Mouse (Mus musculus) left cerebral cortex, adult 18-20 months (tissue): ENCODE measurements around the gene Rcsd1. TPM values are rescaled to one million over a fixed set of nuclear protein-coding genes. Genes with fewer than 3 reads are reported as not detected.

Source experiments
- DNase-seq, 2 experiments: peaks; one replicate each; pipeline ENCODE4 v3.0.0; 2021 to 2022; ENCODE audit warnings: low spot score in 2 of 2, mixed read lengths in 1 of 2
- long read RNA-seq, 2 experiments: library from polyadenylated mRNA; stranded (forward); transcript quantifications; one replicate each; pipeline ENCODE4 v2.0.0; 2021
- total RNA-seq, 2 experiments: library from RNA; stranded (reverse); gene quantifications; 2 replicates each; pipeline ENCODE4 v1.2.3; 2021

Rcsd1 gene
- 1 to 10 TPM; 6.0 to 7.2 TPM for total RNA-seq
- long read RNA-seq, experiment 1, full-length matches to known transcripts, result 15 of 18 reads
- long read RNA-seq, experiment 1, partial matches to known transcripts, result 2 of 18 reads
- long read RNA-seq, experiment 1, other reads (novel, unspliced or antisense), result 1 of 18 reads
- long read RNA-seq, experiment 2, full-length matches to known transcripts, result 4 of 5 reads
- long read RNA-seq, experiment 2, partial matches to known transcripts, result 0 of 5 reads
- long read RNA-seq, experiment 2, other reads (novel, unspliced or antisense), result 1 of 5 reads

DNA sequence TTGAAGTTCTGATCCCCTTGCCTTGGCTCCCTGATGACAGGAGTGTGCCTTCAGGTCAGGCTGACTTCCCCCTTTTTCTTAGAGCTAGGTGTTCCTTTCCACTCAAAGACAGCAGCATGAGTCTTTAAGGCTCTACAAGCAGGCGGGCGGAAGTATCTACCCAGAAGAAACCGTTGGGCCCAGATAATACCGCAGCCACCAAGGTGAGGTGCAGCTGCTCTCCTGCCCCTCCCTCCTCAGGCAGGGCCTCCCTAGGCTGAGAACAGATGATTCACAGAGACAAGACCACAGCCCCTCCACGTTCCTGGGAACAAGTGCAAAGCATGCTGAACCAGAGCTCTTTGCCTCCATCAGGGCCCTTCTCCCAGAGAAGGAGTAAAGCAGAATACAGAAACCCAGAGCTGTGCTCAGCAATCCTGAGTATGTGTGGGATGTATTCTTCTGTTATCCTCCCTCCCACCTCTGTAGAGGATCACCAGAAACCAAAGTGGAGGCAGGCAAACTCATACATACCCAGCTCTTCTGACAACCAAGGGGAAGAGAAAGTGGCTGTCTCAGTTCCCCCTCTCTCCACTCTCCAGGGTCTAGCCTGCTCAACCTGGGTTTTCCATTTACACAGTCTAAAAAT, at the start of gene Rcsd1:
TSS of gene Rcsd1 (minus strand) at position 129 of the 628 bp plus-strand sequence.
- no peak for DNase-seq

DNA sequence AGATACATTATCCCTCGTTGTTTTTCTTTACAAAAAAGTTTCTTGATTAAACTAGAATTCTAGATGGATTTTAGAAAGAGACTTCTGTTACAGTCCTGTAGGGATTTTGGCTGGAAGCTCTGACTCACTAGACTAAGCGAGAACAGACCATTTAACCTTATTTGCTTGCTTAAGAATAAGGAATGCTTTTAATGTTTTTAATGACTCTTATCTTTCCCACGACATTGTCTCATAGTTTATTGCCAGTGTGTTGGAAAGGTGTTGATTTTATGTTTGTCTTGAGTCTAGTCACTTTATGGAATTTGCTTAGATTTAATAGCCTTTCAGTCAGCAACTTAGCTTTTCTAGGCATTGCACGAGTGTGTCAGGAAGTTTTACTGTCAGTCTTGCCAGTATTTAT, 45.6 kb upstream of the Rcsd1 start:
- DNase-seq, result no peak

DNA sequence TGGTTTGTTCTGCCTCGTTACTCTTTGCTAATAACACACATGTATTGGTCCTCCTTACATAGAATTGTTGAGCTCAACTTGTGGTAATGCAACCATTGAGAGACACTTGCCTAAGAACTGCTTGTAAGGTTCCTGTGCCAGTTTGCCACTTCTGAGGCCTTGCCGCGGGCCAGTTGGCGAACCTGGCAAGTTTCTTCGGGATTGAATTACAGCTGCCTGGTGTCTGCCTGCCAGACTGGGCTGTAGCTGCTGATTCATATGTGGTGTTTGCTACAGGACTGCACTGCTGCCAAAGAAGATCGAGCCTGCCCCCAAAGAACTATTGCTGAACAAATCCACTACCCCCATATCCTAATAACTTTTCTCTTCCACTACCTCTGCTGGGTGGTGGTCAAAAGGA, 44.6 kb upstream of the Rcsd1 start:
- DNase-seq, result no peak

DNA sequence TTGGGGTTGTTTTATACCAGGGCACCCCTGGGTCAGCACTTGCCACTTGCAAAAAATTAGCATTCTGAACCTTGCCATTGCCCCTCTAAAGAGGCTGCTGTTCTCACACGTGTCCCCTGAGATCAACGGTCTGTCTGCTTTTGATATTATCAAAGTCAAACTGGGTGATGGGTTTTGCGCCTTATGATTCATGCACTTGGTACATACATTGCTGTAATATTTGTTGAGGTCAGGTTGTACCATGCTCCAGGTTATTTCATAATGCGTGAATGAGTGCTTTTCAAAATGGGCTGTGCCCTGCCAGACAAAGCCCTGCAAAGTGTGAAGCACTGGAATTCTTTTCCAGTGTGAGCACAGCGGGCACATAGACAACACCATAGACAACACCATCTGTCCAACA, 42.3 kb upstream of the Rcsd1 start:
- DNase-seq, result no peak

DNA sequence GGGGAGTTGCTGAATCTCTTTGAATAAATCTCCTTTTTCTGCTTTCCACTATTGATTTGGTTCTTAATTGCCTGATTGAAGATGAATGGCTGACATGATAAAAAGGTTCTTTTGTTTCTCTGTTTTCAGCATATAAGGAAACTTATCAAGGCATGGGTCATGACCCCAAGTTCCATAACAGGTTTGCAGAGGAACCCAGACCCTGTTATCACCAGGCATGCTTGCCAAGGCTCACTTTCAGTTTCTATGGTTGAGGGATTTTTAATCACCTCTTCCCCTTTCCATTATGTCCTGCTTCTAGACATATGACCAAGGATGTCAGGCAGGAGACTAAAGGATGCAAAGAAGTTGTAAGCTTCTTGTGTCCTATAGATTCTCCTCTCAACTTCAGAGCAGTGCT, 41.6 kb upstream of the Rcsd1 start:
- DNase-seq, result no peak

DNA sequence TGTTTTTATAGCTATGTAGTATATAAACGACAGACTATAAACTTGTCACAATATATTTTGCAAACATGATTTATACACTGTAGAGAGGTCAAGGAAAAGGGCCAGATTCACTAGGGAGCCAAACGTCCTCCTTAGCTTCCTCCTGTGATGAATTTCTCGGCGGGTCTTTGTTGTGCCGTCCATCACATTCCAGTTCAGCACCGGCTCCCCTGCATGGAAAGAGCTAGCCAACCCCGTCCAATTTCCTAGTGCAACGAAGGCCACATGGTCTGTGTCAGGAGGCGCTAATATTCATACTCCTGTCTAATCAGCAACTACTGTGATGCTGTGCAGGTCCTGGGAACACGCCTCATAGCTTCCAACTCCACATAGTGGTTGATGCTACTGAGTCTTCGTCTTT, 38.5 kb upstream of the Rcsd1 start:
- DNase-seq, result no peak

DNA sequence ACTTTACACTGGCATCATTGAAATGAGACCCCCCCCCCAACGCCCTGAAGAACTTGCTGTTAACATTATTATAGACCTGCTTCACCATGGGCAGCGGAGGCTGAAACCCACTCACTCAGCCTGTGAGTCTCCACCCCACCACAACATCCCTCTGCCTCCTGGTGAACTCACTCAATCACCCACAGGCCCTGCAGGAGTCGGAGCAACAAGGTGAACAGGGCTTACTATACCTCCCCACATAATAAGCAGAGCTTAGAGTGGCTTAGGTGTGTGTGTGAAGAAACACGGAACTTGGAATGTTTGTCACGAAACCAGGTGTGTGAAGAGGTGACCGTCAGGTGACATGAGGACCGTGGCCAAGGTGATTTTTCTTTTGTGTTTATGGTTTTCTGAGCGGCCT, 32.4 kb upstream of the Rcsd1 start:
- no peak for DNase-seq

DNA sequence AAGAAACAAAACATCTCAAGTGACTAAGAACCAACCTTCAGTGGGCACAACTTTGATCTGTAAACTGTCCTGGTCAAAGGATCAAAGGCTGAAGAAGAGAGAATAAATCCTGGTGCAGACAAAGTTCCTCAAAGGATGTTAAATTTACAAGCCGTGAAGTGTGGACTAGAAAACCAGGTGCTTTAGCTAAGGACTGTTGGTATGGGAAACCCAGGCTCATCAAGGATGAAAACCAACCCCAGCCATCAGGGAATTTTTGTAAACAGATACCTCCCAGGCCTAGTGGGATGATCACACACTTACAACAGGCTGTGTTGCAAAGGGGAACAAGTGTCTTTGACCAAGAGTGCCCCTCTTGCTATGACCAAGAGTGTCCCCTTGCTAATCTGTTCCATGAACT, 29.4 kb upstream of the Rcsd1 start:
- DNase-seq, result no peak

DNA sequence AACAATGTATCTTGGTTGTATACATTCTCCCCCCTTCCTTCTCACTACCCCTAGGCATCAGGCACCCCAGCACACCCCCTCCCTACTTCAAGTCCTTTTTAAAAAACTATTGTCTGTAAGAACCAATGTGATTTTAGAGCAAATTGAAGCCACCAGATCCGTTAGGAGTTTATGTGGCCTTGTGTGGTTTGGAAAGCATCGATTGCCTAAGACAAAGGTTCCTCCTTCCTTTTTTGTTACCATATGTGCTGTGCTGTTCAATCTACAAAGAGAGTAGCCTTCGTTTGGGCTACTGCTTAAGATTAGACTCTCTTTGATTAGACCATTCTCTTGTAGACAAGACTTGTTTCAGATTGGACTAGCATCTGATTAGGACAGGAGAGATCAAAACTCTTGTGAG, 28.3 kb upstream of the Rcsd1 start:
- DNase-seq, result no peak

DNA sequence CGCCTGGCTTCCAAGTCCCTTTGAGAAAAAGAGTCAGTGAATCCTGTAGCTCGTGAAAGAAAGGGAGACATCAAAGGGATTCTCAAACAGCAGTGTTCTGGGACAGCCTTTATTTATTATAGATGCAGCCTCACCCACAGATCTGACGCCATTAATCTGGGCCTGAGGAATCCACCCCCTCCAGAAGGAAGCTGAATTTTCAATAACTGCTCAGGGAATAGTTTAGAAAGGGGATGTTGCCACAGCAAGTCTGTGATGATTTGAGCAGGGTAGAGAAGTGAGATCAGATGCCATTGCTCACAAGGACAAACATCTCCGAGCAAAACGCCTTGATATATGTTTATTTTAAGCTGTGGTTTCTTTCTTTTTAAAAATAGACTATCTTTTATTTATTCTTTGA, 27.9 kb upstream of the Rcsd1 start:
- DNase-seq, result no peak

DNA sequence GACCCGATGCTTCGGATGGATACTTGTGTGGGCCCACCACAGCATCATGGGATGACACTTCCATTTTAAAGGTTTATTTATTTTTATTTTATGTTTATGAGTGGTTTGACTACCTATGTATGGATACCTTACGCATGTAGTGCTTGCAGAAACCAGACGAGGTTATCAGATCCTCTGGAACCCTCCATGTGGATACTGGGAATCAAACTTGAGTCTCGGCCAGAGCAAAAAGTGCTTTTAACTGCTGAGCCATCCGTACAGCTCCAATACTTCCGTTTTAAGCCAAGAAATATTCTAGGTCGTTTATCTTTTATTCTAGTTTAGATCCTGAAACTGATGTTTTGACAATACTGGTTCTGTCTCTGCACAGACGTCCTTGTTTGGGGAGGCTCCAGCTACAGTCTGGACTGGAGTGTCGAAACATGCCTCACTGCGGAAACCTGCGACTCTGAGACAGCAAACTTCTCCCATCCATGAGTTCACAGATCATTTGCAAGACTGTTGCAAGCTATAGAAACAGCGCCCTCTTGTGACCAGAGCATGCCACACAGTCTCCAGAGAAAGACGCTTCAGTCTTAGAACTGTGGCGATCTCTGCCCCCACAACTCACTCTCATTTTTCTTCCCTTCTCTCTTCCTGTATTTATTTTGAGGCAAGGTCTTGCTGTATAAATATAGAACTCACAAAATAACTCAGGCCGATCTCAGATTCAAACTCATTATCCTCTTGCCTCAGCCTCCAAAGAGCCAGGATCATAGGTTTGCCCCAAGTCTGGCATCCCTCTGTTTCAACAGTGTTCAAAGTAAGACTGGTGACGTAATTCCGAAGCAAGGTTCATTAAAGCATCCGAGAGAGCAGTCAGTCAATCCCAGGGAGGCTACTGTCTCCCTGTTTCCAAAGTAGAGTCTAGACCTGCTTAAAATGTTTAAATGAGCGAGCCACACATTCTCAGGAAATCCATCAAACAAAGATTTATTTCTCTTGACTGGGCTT, 26.6 kb upstream of the Rcsd1 start:
- peak; percentile 83 to 93 for DNase-seq

DNA sequence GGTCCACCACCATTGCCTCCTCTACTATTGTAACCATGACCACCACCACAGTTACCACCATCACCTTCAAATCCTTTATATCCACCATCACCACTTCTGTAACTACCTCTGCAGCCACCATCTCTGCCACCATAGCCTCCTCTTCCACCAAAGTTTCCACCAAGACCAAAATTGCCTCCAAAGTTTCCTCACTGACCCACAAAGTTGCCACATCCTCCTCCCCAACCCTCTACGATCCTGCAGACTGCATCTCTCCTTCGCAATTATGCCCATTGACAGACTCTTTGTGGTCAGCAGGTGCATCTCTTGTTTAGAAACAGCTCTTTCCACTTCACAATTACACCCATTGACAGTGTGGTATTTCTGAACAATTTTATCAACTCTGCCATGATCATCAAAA, 25.3 kb upstream of the Rcsd1 start:
- DNase-seq, result no peak

DNA sequence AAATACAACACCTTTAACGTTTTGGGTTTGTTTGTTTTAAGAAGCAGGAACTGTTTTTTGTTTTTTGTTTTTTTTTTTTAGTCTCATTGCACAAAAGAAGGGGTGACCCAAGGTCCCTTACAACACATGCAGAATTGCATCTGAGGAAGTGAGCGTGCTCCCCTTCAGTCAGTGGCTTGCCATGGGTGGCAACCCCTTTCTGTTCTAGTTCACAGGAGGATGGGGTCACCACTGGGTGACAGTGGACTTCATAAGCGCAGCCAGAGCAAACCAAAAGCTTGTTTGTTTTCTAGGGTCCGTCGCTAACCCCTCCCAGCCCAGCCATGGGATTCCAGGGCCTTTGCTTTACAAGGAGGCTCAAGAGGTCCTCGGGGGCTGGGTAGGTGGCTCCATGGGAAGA, 22.0 kb upstream of the Rcsd1 start:
- DNase-seq, result no peak

DNA sequence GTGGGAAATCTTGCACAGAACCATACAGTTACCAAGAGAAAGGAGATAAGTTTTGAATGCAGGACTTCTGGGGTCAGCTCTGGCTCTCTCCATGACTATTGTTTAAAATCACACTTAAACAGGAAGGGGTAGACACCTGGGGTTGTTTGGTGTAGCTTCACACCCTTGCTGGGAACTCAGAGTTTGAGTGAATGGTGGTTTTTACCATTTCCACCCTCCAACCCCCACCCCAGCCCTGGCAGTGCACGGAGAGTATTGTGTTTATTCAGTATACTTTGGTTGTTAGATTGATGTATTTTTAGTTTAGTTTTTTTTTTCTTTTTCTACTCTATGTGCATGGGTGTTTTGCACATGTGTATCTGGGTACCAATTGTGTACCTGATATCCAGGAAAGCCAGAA, 20.6 kb upstream of the Rcsd1 start:
- DNase-seq, result no peak

DNA sequence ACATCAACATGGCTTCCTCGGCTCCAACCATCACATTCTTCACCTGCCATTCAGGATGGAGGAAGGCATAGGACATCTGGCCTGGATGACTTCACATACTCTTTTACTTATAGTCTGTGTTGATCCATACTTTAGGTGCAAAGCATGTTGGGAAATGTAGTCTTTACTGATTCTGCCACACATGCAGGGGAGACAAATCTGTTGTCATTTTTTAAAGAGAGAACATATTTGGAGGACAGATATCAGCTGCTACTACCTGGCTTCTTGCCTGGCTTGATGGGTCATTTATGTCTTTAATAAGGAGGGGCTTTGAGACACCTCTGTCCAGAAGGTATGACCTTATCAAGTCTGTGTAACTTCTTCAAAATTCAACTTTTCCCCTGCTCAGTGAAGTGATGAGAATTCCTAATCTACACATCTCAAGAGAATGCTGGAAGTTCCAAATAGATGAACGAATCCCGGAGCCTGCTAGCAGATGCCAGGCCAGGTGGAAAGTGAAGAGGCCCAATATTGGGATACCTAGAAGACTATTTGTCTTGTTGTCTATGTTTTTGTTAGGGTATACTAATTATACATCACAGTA, 18.6 kb upstream of the Rcsd1 start:
- DNase-seq, result no peak

DNA sequence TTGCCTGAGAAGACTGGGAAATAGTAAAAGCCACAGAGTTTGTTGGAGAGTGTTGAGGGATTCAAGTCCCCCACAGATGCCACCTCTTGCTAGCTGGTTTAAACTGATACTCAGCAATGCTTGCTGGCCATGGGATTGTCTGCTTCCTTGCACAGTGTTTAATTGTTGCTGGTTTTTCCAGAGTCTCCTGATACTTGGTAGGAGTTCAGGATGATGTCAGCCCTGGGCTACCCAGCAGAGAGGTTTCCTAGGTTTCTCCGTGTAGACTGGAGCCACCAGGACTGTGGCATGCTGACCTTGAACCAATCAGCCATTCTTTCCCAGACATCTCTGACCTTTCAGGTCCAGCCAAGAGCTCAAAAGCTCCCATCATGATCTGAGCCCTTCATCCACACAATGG, 17.4 kb upstream of the Rcsd1 start:
- no peak for DNase-seq

DNA sequence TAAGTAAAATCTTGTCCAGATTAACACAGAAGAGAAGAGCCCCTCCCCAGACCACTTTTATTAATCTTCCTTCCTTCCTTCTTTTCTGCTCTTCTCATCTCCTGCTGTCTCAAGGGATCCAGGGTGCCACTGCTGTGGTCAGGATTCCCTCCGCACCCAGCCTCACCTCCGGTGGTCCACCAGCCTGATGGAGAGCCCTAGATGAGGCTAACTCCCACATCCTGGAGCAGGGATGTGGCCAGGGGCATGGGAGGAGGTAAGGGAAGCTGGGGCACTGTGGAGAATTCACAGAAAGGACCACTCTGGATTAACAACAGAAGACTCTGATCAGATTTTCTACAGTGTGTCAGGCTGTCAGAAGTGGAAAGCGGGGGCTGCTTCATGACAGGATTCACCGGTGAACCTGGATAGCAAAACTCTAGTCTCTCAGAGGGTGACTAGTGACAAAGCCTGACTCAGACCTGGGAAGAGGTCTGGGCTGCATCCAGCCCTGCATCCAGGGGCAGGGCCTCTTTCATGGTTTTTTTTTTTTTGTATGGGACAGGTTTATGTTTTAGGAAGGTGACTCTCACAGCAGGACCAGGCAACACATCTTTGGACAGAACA, 15.6 kb upstream of the Rcsd1 start:
- DNase-seq, result no peak

DNA sequence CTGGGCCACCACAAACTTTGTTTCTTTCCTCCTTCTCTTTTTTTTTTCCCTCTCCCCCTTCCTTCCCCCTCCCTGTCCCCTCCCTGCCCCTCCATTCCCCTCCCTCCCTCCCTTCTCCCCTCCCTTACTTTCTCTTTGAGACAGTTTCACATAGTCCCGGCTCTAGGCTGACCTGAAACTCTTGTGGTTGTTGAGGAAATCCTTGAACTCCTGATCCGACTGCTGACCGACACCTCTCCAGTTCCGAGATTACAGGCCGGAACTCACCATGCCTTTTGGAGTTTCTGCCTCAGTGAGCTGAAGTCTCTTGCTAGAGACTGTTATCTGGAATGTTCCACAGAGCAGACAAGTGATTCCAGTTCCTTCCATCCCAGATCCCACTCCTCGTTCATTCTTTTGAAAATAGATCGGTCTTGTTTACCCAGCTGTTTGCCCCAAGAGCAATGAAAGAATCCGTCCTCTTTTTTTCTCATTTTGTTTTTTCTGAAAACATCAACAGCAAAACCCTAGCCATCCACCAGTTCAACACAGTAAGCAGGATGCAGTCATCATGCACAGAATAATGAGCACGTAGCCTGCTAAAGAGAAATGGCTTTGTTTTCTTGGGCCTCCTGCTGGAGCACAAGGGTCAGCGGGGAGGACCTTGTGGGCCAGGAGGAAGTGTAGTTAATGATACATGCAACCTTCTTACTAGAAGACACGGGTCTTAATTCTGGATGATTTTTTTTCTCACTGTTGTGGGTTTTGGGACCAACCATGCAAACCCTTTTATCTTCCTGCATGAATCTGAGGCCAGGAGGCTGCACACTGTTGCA, 14.9 kb upstream of the Rcsd1 start:
- DNase-seq, result no peak

DNA sequence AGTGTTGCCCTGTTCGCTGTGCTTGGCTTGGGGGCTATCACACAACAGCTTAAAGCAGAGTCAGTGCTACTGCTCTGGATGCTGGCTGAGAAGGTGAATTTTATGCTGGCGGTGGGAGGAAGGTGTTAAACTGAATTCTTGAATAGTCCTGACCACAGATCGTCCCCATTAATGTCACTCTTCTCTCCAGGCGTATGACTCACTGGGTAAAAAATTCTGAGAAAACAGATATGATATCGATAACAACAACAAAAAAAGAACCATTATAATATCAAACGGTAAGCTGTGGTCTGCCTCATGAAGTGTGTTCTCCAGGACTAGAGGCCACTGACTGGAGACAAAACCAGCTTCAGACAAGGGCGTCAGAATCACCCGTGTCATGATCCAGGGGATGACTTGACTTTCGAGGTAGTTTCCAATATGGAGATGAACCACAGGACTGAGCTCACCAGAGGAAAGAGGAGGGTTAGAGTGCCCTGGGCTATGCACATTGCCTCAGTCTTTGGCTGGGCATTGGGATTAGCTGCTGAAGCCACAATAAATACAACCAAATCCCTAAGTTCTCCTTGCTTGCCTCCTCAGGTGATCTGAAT, 13.1 kb upstream of the Rcsd1 start:
- no peak for DNase-seq

DNA sequence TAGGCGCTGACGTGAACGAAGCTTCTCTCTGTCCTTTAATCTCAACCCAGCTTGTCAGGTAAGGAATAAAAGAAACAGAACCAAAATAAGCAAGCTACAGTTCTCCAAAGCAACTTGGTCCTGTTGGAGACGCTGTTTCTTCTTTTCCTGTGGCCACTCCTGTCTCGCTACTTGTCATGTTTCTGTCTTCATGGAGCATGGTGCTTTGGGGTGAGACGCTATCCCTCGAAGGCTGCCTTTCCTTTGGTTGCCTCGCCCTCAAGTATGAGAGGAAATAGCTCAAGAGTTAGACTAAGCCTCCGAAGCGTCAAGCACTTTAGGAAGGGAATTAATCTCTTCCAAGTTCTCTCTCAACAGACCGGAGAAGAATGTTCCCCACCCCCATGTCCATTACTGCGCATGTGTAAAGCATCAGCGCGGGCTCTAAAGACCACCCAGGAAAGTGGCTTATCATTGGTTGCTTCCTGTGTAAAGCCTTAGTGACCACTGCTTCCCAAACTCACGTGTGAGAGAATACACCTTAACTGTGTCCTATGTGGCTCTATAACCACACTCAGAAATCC, 9.1 kb upstream of the Rcsd1 start:
- no peak for DNase-seq
